In the genomic region with DNA sequence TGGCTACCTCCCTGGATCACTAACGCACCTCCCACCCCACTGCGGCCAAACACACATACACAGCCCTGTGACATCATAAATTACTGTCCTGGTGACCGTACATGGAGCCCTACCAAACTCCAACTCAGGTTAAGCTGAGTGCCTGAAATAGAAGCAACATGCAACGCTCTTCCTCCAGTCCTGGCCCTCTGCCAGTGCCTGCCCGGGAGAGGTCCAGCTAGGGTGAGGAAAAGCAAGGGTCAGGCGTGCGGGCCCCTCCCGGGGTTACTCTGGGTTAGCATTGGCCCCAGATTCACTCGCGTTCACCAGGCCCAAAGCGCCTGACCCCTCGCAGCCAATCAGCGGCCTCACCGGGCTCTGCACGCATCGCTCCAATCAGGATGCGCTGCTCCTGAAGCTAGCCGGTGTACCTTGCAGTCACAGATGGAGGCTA, we compare ENCODE assay signal across 8 mouse cellular contexts. TPM values are rescaled to one million over a fixed set of nuclear protein-coding genes. Genes with fewer than 3 reads are reported as not detected.
A peak's percentile ranks its signal among the peaks of the same experiment; 100 is the strongest.
DNase-seq lines count a peak whose midpoint lies in the region; ATAC-seq and TF ChIP-seq lines count a peak whose summit lies in the region.

No protein-coding gene starts in this region.

- DNase-seq in A20 (ENCODE audit: low read depth, low spot score) (peak; percentile 81), liver (peak; percentile 82)
- DNase-seq in adrenal gland, postnatal 36 days = peak; percentile 94 to 95
- peak; percentile 87 for DNase-seq in embryonic facial prominence, embryonic 14.5 days (ENCODE audit: low spot score)
- peak; percentile 89 to 95 for DNase-seq in heart, adult 2 months
- peak; percentile 90 for DNase-seq in kidney, adult 18-20 months
- DNase-seq in spleen, postnatal 14 days (ENCODE audit: low spot score in 2 of 2) = peak; percentile 20 to 31

- peak overlapping the region; percentile 77 for H3K4me2 ChIP-seq in embryonic facial prominence, embryonic 14.5 days (ENCODE audit: low read depth, low read length)
- peak overlapping the region; percentile 97 for H3K4me2 ChIP-seq in midbrain, embryonic 16.5 days (ENCODE audit: low read length)

- ATAC-seq in embryonic facial prominence, embryonic 14.5 days (ENCODE audit: low read depth) = peak; percentile 92
- ATAC-seq in midbrain, embryonic 16.5 days = peak; percentile 94

- WGBS in embryonic facial prominence, embryonic 14.5 days = 1% methylated on average over 18 of the region's 18 CpGs
- 1% methylated on average over 18 of the region's 18 CpGs for WGBS in heart, adult 2 months
- 4% methylated on average over 18 of the region's 18 CpGs for WGBS in midbrain, embryonic 16.5 days

- TF ChIP-seq POLR2A in heart, adult 2 months (IDR thresholded peaks at IDR 0.05; ENCODE audit: insufficient read depth, low read depth, low read length) = peak; percentile 43; the same call in 1 of the 2 replicates

- peak overlapping the region; percentile 81 for H3K27ac ChIP-seq in embryonic facial prominence, embryonic 14.5 days (replicated peaks; ENCODE audit: low read depth, low read length)
- H3K27ac ChIP-seq in heart, adult 2 months = peak overlapping the region; percentile 90
- peak overlapping the region; percentile 66 for H3K27ac ChIP-seq in midbrain, embryonic 16.5 days (ENCODE audit: low read length)

- H3K9me3 ChIP-seq in embryonic facial prominence, embryonic 14.5 days (ENCODE audit: control insufficient read depth, low read length) = peaks cover 5% of the 10 kb centered on the region; the same call in 1 of the 2 replicates
- no peaks in the 10 kb centered on the region for H3K9me3 ChIP-seq in midbrain, embryonic 16.5 days (replicated peaks; ENCODE audit: control insufficient read depth, low read length, poor library complexity, severe bottlenecking)

- intact Hi-C loops in heart, adult 2 months (cut with DNase I) = no loop called here

- H3K4me3 ChIP-seq in embryonic facial prominence, embryonic 14.5 days (ENCODE audit: low read depth, low read length) = peak overlapping the region; percentile 58
- peak overlapping the region; percentile 49 for H3K4me3 ChIP-seq in heart, adult 2 months
- H3K4me3 ChIP-seq in midbrain, embryonic 16.5 days (ENCODE audit: low read depth, low read length) = peak overlapping the region; percentile 63

- H3K27me3 ChIP-seq in embryonic facial prominence, embryonic 14.5 days (replicated peaks; ENCODE audit: control insufficient read depth, insufficient read depth, low read length) = no peaks in the 10 kb centered on the region
- no peaks in the 10 kb centered on the region for H3K27me3 ChIP-seq in heart, adult 2 months (ENCODE audit: control insufficient read depth, insufficient read depth, low read length)
- no peaks in the 10 kb centered on the region for H3K27me3 ChIP-seq in midbrain, embryonic 16.5 days (ENCODE audit: control insufficient read depth, insufficient read depth, low read depth, low read length)

- no peaks in the 10 kb centered on the region for H3K79me2 ChIP-seq in heart, adult 2 months (replicated peaks; ENCODE audit: control insufficient read depth, insufficient read depth, low read length)

- TF ChIP-seq CTCF in heart, adult 2 months (IDR thresholded peaks at IDR 0.05) = no peak

- peak; percentile 38; the same call in 1 of the 2 replicates for TF ChIP-seq EP300 in heart, adult 2 months (IDR thresholded peaks at IDR 0.05; ENCODE audit: insufficient read depth, low read depth, low read length)

- peak overlapping the region; percentile 65 for H3K9ac ChIP-seq in embryonic facial prominence, embryonic 14.5 days (ENCODE audit: low read depth, low read length)
- peak overlapping the region; percentile 27 for H3K9ac ChIP-seq in heart, adult 2 months (ENCODE audit: low read depth, low read length)
- peak overlapping the region; percentile 76 for H3K9ac ChIP-seq in midbrain, embryonic 16.5 days (ENCODE audit: low read depth, low read length)

- 0 out of 2 replicates have a peak, but pooled peaks cover 3% of the 10 kb centered on the region for H3K4me1 ChIP-seq in embryonic facial prominence, embryonic 14.5 days (ENCODE audit: control insufficient read depth, insufficient read depth, low read length)
- H3K4me1 ChIP-seq in heart, adult 2 months (ENCODE audit: control insufficient read depth, insufficient read depth, low read length) = peaks cover 3% of the 10 kb centered on the region
- peaks cover 18% of the 10 kb centered on the region for H3K4me1 ChIP-seq in midbrain, embryonic 16.5 days (ENCODE audit: control insufficient read depth, insufficient read depth, low read length)

- H3K36me3 ChIP-seq in embryonic facial prominence, embryonic 14.5 days (ENCODE audit: control insufficient read depth, insufficient read depth, low read length) = 0 out of 2 replicates have a peak, but pooled peaks cover 2% of the 10 kb centered on the region
- no peaks in the 10 kb centered on the region for H3K36me3 ChIP-seq in heart, adult 2 months (ENCODE audit: control insufficient read depth, insufficient read depth, low read length)
- H3K36me3 ChIP-seq in midbrain, embryonic 16.5 days (ENCODE audit: control insufficient read depth, insufficient read depth, low read length) = no peaks in the 10 kb centered on the region

RNA-seq across cellular contexts. Expression of gene Scd4, which starts 18.5 kb away (rescaled TPM):
- total RNA-seq in adrenal gland, postnatal 36 days (2021) = 1 to 10 TPM; 5.1 to 8.5 TPM
- polyA plus RNA-seq in embryonic facial prominence, embryonic 14.5 days (2014; fragmentation: Nextera tagmentation; extraction: Ambion mirVana) = 0.37 and 0.51 TPM in 2 replicates
- 1 to 10 TPM; 4.6 to 6.0 TPM for total RNA-seq in heart, adult 2 months (2021)
- polyA plus RNA-seq in heart, adult 2 months (2012; rRNA removed) = 9.0 and 12.6 TPM in 2 replicates
- 0.18 and 0.19 TPM in 2 replicates for polyA plus RNA-seq in midbrain, embryonic 16.5 days (2015; fragmentation: Nextera tagmentation; extraction: Ambion mirVana)

RNA-seq across cellular contexts. Expression of gene Scd2, which starts 20.9 kb away (rescaled TPM):
- 100 to 1,000 TPM; 596 to 993 TPM for total RNA-seq in adrenal gland, postnatal 36 days (2021)
- polyA plus RNA-seq in embryonic facial prominence, embryonic 14.5 days (2014; fragmentation: Nextera tagmentation; extraction: Ambion mirVana) = 212 and 224 TPM in 2 replicates
- 10 to 100 TPM in 1 of 2 experiments, 1 to 10 TPM in 1; 9.2 to 12.2 TPM for total RNA-seq in heart, adult 2 months (2021)
- 21.2 and 31.1 TPM in 2 replicates for polyA plus RNA-seq in heart, adult 2 months (2012; rRNA removed)
- polyA plus RNA-seq in midbrain, embryonic 16.5 days (2015; fragmentation: Nextera tagmentation; extraction: Ambion mirVana) = 281 and 311 TPM in 2 replicates

Comparison
In these comparisons a context has a peak if more than half of its experiments do, and no peak if none do; other contexts are left out.
1. Peak in every context shown above with its lines: DNase-seq, ATAC-seq, H3K4me3 ChIP-seq and H3K27ac ChIP-seq.
2. DNase-seq: peak in every context shown above with its lines; median percentile 94 in adrenal gland, postnatal 36 days; 92 in heart, adult 2 months; 90 in kidney, adult 18-20 months; 87 in embryonic facial prominence, embryonic 14.5 days; 82 in liver; 81 in A20; 26 in spleen, postnatal 14 days.